Mouse (Mus musculus) liver, adult (tissue): ENCODE data around the gene Olfr364-ps1.

Experiments used
- GATA4 ChIP-seq: IDR thresholded peaks from 2 replicates; pipeline ENCODE4 v1.6.1; 2014; ENCODE audit warnings: mild to moderate bottlenecking, low read length; ENCODE audit not compliant: insufficient replicate concordance

Gene Olfr364-ps1

GRCm38 (mm10) chr2:37139022-37139421 is at the start of gene Olfr364-ps1:
TSS of gene Olfr364-ps1 (plus strand) at chr2:37139322.
- TF ChIP-seq GATA4 = no peak

- no peak for TF ChIP-seq GATA4
Observed at GRCm38 (mm10) chr2:37117810-37118209, 21.3 kb upstream of the Olfr364-ps1 start, which contains the start of gene Olfr362. TSS of gene Olfr362 (minus strand) at chr2:37117910.

GRCm38 (mm10) chr2:37187898-37188297 is 48.8 kb downstream of the Olfr364-ps1 start, which contains the start of gene Olfr365:
TSS of gene Olfr365 (plus strand) at chr2:37188198.
- TF ChIP-seq GATA4 = no peak
